ENCODE assay signal across 12 mouse cellular contexts in the genomic region with DNA sequence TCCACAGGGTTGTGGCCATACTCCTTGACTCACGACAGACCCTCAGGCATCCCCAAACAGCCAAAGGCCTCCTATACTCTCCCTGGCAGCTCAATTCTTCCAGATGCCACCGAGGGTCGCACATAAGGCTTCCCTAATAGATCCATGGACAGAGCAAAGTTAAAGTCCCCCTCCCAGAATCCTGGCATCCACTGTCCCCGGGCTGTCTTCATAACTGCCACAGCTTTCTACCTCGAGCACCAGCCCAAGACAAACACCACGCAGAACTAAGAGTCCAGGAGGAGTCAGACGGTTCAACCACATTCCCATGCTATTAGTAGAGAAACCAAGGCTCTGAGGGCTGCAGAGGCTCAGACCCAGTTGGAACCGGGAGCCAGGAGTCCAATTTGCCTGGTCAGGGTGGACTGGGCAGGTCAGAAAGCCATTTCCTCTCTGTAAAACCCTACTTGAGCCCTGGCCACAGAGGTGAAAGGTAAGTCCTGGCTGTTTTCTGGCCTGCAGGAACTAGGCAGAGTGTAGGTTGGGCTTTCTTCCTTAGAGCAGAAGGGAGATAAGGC. TPM values are rescaled to one million over a fixed set of nuclear protein-coding genes. Genes with fewer than 3 reads are reported as not detected.
A peak's percentile ranks its signal among the peaks of the same experiment; 100 is the strongest.
DNase-seq lines count a peak whose midpoint lies in the region; ATAC-seq lines count a peak whose summit lies in the region.
"Had no signal": no experiment of that assay in that cellular context is flagged by ENCODE, and none has a peak within 500 bp of the region (broad histone marks: within the 10 kb centered on the region; RNA-seq: fewer than 3 reads in every experiment).

No protein-coding gene starts in this region.

- no peak overlapping the region; the same call in 1 of the 2 replicates for H3K4me2 ChIP-seq in heart, embryonic 16.5 days (ENCODE audit: low read depth, low read length)
- no peak overlapping the region for H3K4me2 ChIP-seq in lung, embryonic 16.5 days (ENCODE audit: low read depth, low read length)
- 0 out of 2 replicates have a peak overlapping the region, but pooled peaks have one; percentile 15 for H3K4me2 ChIP-seq in embryonic facial prominence, embryonic 15.5 days (replicated peaks)
- H3K4me2 ChIP-seq in stomach, embryonic 15.5 days, result no peak overlapping the region

- peak overlapping the region; percentile 39 for H3K9ac ChIP-seq in heart, embryonic 16.5 days (ENCODE audit: low read length)
- no peak overlapping the region for H3K9ac ChIP-seq in lung, embryonic 16.5 days (ENCODE audit: low read length)
- H3K9ac ChIP-seq in embryonic facial prominence, embryonic 15.5 days, result no peak overlapping the region
- no peak overlapping the region for H3K9ac ChIP-seq in stomach, embryonic 15.5 days

- no peak for ATAC-seq in heart, embryonic 16.5 days (replicated peaks; ENCODE audit: extremely low read depth, insufficient read depth, low FRiP score)
- no peak for ATAC-seq in lung, embryonic 16.5 days (ENCODE audit: low read depth)
- ATAC-seq in embryonic facial prominence, embryonic 15.5 days (ENCODE audit: insufficient number of reproducible peaks, low FRiP score, low TSS enrichment, low read depth), result 0 out of 2 replicates have a peak, but pooled peaks have one; percentile 4
- no peak for ATAC-seq in stomach, embryonic 15.5 days (ENCODE audit: insufficient read depth, low FRiP score, low read depth)

- H3K4me1 ChIP-seq in heart, embryonic 16.5 days (ENCODE audit: control insufficient read depth, insufficient read depth, low read length), result peaks cover 73% of the 10 kb centered on the region
- H3K4me1 ChIP-seq in lung, embryonic 16.5 days (replicated peaks; ENCODE audit: control insufficient read depth, insufficient read depth, low read length), result peaks cover 35% of the 10 kb centered on the region
- H3K4me1 ChIP-seq in embryonic facial prominence, embryonic 15.5 days, result peaks cover 84% of the 10 kb centered on the region
- peaks cover 52% of the 10 kb centered on the region for H3K4me1 ChIP-seq in stomach, embryonic 15.5 days

- H3K27ac ChIP-seq in heart, embryonic 16.5 days (ENCODE audit: low read length), result peak overlapping the region; percentile 38
- peak overlapping the region; percentile 44 for H3K27ac ChIP-seq in lung, embryonic 16.5 days (ENCODE audit: low read length)
- peak overlapping the region; percentile 80 for H3K27ac ChIP-seq in embryonic facial prominence, embryonic 15.5 days (replicated peaks)
- peak overlapping the region; percentile 67 for H3K27ac ChIP-seq in stomach, embryonic 15.5 days

- H3K9me3 ChIP-seq in heart, embryonic 16.5 days (replicated peaks; ENCODE audit: control insufficient read depth, low read length), result no peaks in the 10 kb centered on the region
- no peaks in the 10 kb centered on the region for H3K9me3 ChIP-seq in lung, embryonic 16.5 days (ENCODE audit: control insufficient read depth, low read length)
- no peaks in the 10 kb centered on the region for H3K9me3 ChIP-seq in embryonic facial prominence, embryonic 15.5 days (replicated peaks)
- no peaks in the 10 kb centered on the region for H3K9me3 ChIP-seq in stomach, embryonic 15.5 days

- 0 out of 2 replicates have a peak, but pooled peaks cover 3% of the 10 kb centered on the region for H3K36me3 ChIP-seq in heart, embryonic 16.5 days (ENCODE audit: control insufficient read depth, insufficient read depth)
- no peaks in the 10 kb centered on the region for H3K36me3 ChIP-seq in lung, embryonic 16.5 days (ENCODE audit: control insufficient read depth, insufficient read depth, low read length)
- no peaks in the 10 kb centered on the region for H3K36me3 ChIP-seq in embryonic facial prominence, embryonic 15.5 days
- H3K36me3 ChIP-seq in stomach, embryonic 15.5 days, result no peaks in the 10 kb centered on the region

- H3K27me3 ChIP-seq in heart, embryonic 16.5 days (ENCODE audit: control insufficient read depth, insufficient read depth, low read length), result no peaks in the 10 kb centered on the region
- no peaks in the 10 kb centered on the region for H3K27me3 ChIP-seq in lung, embryonic 16.5 days (ENCODE audit: control insufficient read depth, insufficient read depth, low read depth, low read length)
- no peaks in the 10 kb centered on the region for H3K27me3 ChIP-seq in embryonic facial prominence, embryonic 15.5 days
- no peaks in the 10 kb centered on the region for H3K27me3 ChIP-seq in stomach, embryonic 15.5 days (replicated peaks)

- H3K4me3 ChIP-seq in heart, embryonic 16.5 days (ENCODE audit: low read length), result no peak overlapping the region
- H3K4me3 ChIP-seq in lung, embryonic 16.5 days (ENCODE audit: low read length), result no peak overlapping the region
- H3K4me3 ChIP-seq in embryonic facial prominence, embryonic 15.5 days (replicated peaks), result no peak overlapping the region
- no peak overlapping the region for H3K4me3 ChIP-seq in stomach, embryonic 15.5 days (replicated peaks)

- DNase-seq in heart, postnatal 4 days, result no peak
- DNase-seq in lung, postnatal 4 days, result no peak
- no peak for DNase-seq in adrenal gland, postnatal 10 days
- no peak for DNase-seq in B cell, adult 2 months
- DNase-seq: cerebellum, adult 2 months; lung, postnatal 14 days; right cerebral cortex, adult 18-20 months; thymus, adult 18-20 months had no signal

- WGBS in heart, embryonic 16.5 days, result 61% methylated on average over 8 of the region's 8 CpGs
- 44% methylated on average over 8 of the region's 8 CpGs for WGBS in lung, embryonic 16.5 days
- 36% methylated on average over 8 of the region's 8 CpGs for WGBS in embryonic facial prominence, embryonic 15.5 days
- 53% methylated on average over 8 of the region's 8 CpGs for WGBS in stomach, embryonic 15.5 days

RNA-seq across cellular contexts. Expression of a gene that starts 8.8 kb away (rescaled TPM):
- 19.5 and 25.5 TPM in 2 replicates for polyA plus RNA-seq in heart, embryonic 16.5 days (2015; fragmentation: Nextera tagmentation; extraction: Ambion mirVana)
- 10 to 100 TPM; 48.6 to 52.2 TPM for total RNA-seq in heart, postnatal 4 days (2021)
- polyA plus RNA-seq in lung, embryonic 16.5 days (2015; fragmentation: Nextera tagmentation; extraction: Ambion mirVana), result 12.8 and 14.6 TPM in 2 replicates
- 34.0 and 35.2 TPM in 2 replicates for polyA plus RNA-seq in embryonic facial prominence, embryonic 15.5 days (2015; fragmentation: Nextera tagmentation; extraction: Ambion mirVana)
- 25.7 and 26.9 TPM in 2 replicates for polyA plus RNA-seq in stomach, embryonic 15.5 days (2015; fragmentation: Nextera tagmentation; extraction: Ambion mirVana)
- 10 to 100 TPM; 40.5 to 42.0 TPM for total RNA-seq in adrenal gland, postnatal 10 days (2021)
